Mouse (Mus musculus) left cerebral cortex, postnatal 14 days (tissue): Measurements from ENCODE around the gene Rps29. TPM values are rescaled to one million over a fixed set of nuclear protein-coding genes. Genes with fewer than 3 reads are reported as not detected.
"Not testable (repeated sequence)": the region's sequence is repeated elsewhere in the genome, so short reads cannot be mapped to it uniquely, and the experiment has no call there.

Source experiments
- DNase-seq, 2 experiments: peaks; one replicate each; pipeline ENCODE4 v3.0.0; 2021 to 2022; ENCODE audit warnings: low spot score in 2 of 2, mixed read lengths in 1 of 2
- intact Hi-C: fragments of 180-260 bp; cut with DNase I; formaldehyde crosslinking; loops from one replicate; pipeline ENCODE4 v1.15.1; 2025
- total RNA-seq, 2 experiments: library from RNA; stranded (reverse); gene quantifications; 2 replicates each; pipeline ENCODE4 v1.2.3; 2021

Rps29 gene
- total RNA-seq, 2 experiments from 2014 or later, result 970 to 1,045 TPM

GRCm38 (mm10) chr12:69183583-69184308, 24.8 kb upstream of the Rps29 start, which contains the start of the genes Rpl36al and Mgat2:
Gene Rpl36al, minus strand, starts transcription at chr12:69184083.
Gene Mgat2, plus strand, starts transcription at chr12:69184157.
- DNase-seq, result peak; percentile 98 to 100

DNA sequence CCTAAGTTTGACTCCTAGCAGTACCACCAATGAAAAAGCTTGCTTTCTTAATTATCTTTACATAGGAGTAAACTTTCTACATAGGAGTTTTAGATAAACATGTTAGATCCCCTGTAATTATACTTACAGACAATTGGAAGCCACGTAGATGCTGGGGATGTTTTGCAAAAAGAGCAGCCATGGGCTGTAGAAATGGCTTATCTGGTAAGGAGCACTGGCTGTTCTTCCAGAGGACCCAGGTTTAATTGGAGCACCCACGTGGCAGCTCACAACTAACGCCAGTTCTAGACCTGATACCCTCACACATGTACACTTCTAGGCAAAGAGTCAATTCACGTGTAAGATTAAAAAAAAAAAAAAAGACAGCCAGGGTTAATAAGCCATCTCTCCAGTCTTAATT, 22.8 kb upstream of the Rps29 start:
- intact Hi-C loops, result no loop called here
- no peak for DNase-seq

More at GRCm38 (mm10) chr12:69183583-69184308, 24.8 kb upstream of the Rps29 start, which contains the start of the genes Rpl36al and Mgat2:
- intact Hi-C loops, result no loop called here

DNA sequence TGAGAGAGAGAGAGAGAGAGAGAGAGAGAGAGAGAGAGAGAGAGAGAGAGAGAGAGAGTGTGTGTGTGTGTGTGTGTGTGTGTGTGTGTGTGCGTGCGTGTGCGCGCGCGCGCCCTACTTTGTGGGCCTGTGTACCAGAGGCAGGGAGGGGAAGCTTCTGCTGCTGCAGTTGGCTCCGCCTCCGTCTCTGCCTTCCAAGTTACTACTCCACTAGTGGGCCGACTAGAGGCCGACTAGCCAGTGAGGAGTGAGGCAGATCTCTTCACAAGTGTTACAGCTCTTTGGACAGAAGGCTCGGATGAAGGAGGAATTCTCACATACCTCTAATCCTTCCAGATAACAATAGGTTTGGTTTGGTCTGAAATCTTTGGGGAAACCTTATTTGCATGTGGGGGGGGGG, 20.4 kb upstream of the Rps29 start:
- intact Hi-C loops, result no loop called here
- DNase-seq, result no peak

DNA sequence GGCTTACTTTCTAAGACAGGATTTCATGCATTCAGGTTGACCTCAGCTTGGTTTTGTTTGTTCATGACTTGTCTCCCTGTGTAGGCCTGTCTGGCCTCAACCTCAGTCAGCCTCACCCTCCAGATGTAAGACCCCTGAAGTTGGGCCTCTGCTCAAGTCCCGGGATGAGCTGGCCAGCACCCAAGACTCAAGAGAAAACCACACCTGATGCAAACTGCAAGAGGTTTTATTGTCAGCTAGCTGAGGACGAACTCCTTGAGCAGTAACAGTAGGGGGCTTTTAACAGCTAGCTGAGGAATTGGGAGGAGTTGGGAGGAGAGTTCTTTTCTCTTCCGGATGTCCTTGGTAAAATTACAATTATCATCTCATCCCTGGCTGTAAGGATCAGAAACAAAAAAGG, 18.5 kb upstream of the Rps29 start:
- DNase-seq, result no peak
- intact Hi-C loops, result no loop called here

DNA sequence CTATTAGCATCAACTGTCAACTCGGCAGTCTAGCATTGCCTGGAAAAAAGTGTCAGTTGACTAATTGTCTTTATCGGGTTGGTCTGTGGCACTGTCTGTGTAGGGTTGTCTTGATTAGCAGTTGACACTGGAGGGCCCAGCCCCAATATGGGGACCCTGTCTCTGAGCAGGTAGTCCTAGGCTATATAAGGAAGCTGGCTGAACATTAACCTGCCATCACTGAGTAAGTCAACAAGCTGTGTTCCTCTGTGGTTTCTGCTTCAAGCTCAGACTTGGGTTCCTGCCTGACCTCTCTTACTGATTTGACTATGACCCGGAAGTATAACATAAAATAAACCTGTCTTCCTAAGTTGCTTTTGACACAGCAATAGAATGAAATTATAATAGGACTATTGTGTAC, 17.0 kb upstream of the Rps29 start:
- intact Hi-C loops, result no loop called here
- no peak for DNase-seq

GRCm38 (mm10) chr12:69171307-69171706, 12.3 kb upstream of the Rps29 start:
- intact Hi-C loops, result no loop called here
- no peak for DNase-seq

DNA sequence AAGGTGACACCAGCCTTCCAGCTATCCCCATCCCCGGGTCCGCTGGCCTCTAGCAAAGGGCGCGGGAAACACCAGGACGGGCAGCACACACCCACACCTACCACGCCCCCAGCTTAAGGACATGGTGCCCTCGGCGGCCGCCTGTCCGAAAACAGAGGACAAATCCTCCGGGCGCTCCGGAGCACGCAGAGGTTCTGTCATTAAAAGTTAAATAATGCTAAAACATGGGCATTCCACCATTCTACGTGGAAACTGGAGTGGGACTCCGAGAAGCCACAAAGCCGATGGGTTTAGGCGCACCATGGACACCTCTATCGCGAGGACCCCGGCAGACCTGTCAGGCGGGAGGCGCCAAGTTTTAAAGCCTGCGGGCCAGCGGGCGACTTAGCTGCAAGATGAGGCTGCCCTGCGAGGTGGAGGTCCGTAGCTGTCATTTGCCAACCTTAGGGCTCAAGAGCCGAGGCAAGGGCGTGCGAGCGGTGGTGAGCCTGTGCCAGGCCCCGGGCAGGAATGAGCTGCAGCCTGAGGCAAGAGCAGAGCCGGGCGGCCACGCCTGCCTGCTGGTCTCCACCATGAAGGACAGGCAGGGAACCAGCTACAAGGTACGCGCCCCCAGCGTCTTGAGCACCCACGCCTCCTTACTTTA, 9.6 kb upstream of the Rps29 start, which contains the start of gene Lrr1:
TSS of gene Lrr1 (plus strand) at position 354 of the 646 bp plus-strand sequence.
- peak; percentile 80 to 83 for DNase-seq
- intact Hi-C loops, result no loop called here

GRCm38 (mm10) chr12:69167656-69168460, 8.9 kb upstream of the Rps29 start:
- DNase-seq, result no peak
- intact Hi-C loops, result no loop called here

DNA sequence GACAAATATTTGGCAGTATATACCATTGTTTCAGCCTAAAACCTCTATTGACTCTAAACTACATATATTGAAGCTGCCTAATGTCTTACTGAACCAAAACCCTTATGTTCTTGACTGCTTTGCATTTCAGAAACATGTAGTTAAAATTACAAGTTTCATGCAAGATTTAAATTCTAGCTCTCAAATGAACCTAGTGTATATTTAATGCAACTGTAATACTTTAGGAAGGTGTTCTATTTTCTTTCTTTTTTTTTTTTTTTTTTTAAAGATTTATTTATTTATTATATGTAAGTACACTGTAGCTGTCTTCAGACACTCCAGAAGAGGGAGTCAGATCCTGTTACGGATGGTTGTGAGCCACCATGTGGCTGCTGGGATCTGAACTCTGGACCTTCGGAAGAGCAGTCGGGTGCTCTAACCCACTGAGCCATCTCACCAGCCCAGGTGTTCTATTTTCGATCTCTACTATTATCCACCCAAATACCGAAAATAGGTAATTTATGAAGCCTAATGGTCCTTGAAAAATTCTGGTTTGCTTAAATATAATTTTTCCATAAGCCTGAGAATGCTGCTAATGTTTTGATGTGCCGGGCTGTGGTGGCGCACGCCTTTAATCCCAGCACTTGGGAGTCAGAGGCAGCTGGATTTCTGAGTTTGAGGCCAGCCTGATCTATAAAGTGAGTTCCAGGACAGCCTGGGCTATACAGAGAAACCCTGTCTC, 8.0 kb upstream of the Rps29 start:
- intact Hi-C loops, DNase-seq: not testable (repeated sequence)

DNA sequence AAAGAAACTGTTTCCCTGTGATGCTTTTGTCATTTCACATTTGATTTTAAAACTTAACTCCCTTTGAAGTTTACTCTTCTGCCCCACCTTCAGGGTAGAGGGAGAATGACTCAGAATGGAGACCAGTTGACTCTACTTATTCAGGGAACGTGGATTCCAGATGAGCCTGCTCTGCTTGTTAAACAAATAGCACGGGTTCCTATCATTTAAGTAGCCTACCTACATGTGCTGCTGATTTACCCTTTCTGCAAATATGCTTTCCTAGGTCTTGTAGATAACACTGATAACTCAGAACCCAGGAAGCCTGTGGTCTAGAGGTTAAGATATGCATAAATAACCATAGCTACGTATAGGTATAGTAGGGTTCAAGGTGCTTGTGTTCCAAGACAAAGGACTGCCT, 5.9 kb upstream of the Rps29 start:
- intact Hi-C loops, result no loop called here
- no peak for DNase-seq

DNA sequence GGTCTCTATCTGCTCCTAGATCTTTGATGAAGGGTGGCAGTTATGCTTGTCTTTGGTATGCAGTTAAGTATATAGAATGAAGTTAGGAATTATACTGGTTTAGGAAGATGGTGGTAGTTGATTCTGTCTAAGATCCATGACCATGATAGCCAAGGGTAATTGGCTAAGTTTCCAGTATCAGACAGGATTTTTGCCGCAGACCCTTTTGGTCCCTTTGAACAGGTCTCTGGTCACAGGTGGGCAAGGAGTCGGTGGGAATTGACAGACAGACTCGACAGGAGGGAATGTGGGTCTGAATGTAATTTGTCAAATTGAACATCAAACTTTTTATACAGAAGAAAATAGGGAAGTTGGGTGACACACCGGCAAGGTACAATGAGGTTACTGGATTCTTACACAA, 4.6 kb upstream of the Rps29 start:
- intact Hi-C loops, DNase-seq: not testable (repeated sequence)

GRCm38 (mm10) chr12:69160677-69161076, 1.7 kb upstream of the Rps29 start:
- intact Hi-C loops, DNase-seq: not testable (repeated sequence)

- intact Hi-C loops, result no loop called here
- DNase-seq, result peak; percentile 21 to 75
These were observed 573 bp upstream of the Rps29 start for GRCm38 (mm10) chr12:69159578-69159940.

DNA sequence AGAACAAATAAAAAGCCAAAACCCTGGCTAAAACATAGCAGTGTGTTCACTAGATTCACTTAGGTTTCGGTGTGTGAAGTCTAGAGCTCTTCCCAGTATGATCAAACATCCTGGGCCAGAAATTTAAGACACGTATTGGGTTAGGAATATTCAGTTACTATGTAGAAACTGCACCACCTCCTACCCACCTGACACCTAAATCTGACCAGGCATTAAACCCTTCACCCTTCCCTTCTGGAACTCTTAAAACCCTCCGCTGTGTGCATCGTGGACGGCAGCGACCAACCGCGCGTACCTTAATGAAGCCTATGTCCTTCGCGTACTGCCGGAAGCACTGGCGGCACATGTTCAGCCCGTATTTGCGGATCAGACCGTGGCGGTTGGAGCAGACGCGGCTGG, 621 bp downstream of the Rps29 start:
- intact Hi-C loops, result no loop called here
- no peak for DNase-seq

GRCm38 (mm10) chr12:69157107-69157506, 1.9 kb downstream of the Rps29 start:
- no peak for DNase-seq
- intact Hi-C loops, result no loop called here

- no peak for DNase-seq
- intact Hi-C loops, result no loop called here
These were observed 2.5 kb downstream of the Rps29 start for GRCm38 (mm10) chr12:69156436-69156835.

- DNase-seq, result no peak
- intact Hi-C loops, result no loop called here
These were observed 3.1 kb downstream of the Rps29 start for GRCm38 (mm10) chr12:69155923-69156322.

GRCm38 (mm10) chr12:69150049-69150448, 8.9 kb downstream of the Rps29 start:
- intact Hi-C loops, result no loop called here
- no peak for DNase-seq

- DNase-seq, result no peak
These were observed 11.7 kb downstream of the Rps29 start for GRCm38 (mm10) chr12:69147166-69147735.

More at GRCm38 (mm10) chr12:69147166-69147735, 11.7 kb downstream of the Rps29 start:
- intact Hi-C loops, result no loop called here
